Mouse (Mus musculus): ENCODE data around the gene Efnb3. TPM values are rescaled to one million over a fixed set of nuclear protein-coding genes. Genes with fewer than 3 reads are reported as not detected.
A peak's percentile ranks its signal among the peaks of the same experiment; 100 is the strongest.

Efnb3 gene
- polyA plus RNA-seq, 1 experiment, result 0.36 TPM

GRCm38 (mm10) chr11:69552622-69553340, 7.2 kb downstream of the Efnb3 start:
- Histone ChIP-seq H3K27me3 (ENCODE audit: control insufficient read depth, insufficient read depth, insufficient read length) (no peaks in the 10 kb centered on the region), H3K4me2 (ENCODE audit: low read depth) (no peak overlapping the region), H3ac (ENCODE audit: control insufficient read depth, insufficient read length) (no peak overlapping the region), H3K36me3 (ENCODE audit: control insufficient read depth, insufficient read depth) (no peaks in the 10 kb centered on the region), H3K4me3 (no peak overlapping the region), H3K79me2 (ENCODE audit: control insufficient read depth, insufficient read depth) (no peaks in the 10 kb centered on the region)
- TF ChIP-seq CEBPB (IDR thresholded peaks at IDR 0.05; ENCODE audit: insufficient read depth, poor library complexity, severe bottlenecking), result no peak
- TF ChIP-seq USF1 (IDR thresholded peaks at IDR 0.05; ENCODE audit: low read depth), result no peak
- no peak for TF ChIP-seq TCF3 (IDR thresholded peaks at IDR 0.05; ENCODE audit: insufficient read length, low read depth)
- no peak for TF ChIP-seq POLR2A (IDR thresholded peaks at IDR 0.05; ENCODE audit: insufficient read length, low read depth)
- no peak for TF ChIP-seq SRF (IDR thresholded peaks at IDR 0.05; ENCODE audit: control insufficient read depth, insufficient read length, low read depth)
- no peak for TF ChIP-seq MYOG (IDR thresholded peaks at IDR 0.05; ENCODE audit: control insufficient read depth in 1 of 3, insufficient read depth in 1 of 3, insufficient read length in 2 of 3, low read depth in 2 of 3)
- TF ChIP-seq E2F4 (IDR thresholded peaks at IDR 0.05; ENCODE audit: insufficient read depth), result no peak
- no peak for TF ChIP-seq MYOD1 (IDR thresholded peaks at IDR 0.05; ENCODE audit: control insufficient read depth in 1 of 3, insufficient read length in 2 of 3, low read depth in 2 of 3)

GRCm38 (mm10) chr11:69551310-69551709, 8.7 kb downstream of the Efnb3 start:
- Histone ChIP-seq H3K4me2 (ENCODE audit: low read depth) (no peak overlapping the region), H3K36me3 (ENCODE audit: control insufficient read depth, insufficient read depth) (no peaks in the 10 kb centered on the region), H3K79me2 (ENCODE audit: control insufficient read depth, insufficient read depth) (no peaks in the 10 kb centered on the region), H3ac (ENCODE audit: control insufficient read depth, insufficient read length) (no peak overlapping the region), H3K27me3 (ENCODE audit: control insufficient read depth, insufficient read depth, insufficient read length) (no peaks in the 10 kb centered on the region), H3K4me3 (no peak overlapping the region)
- TF ChIP-seq REST (IDR thresholded peaks at IDR 0.05; ENCODE audit: insufficient read depth, insufficient read length), result no peak
- no peak for TF ChIP-seq TCF3 (IDR thresholded peaks at IDR 0.05; ENCODE audit: insufficient read length, low read depth)

GRCm38 (mm10) chr11:69549060-69549656, 10.8 kb downstream of the Efnb3 start, which contains the start of gene Dnah2:
Dnah2 (minus strand) TSS chr11:69549110.
- no peaks in the 10 kb centered on the region for H3K36me3 ChIP-seq (ENCODE audit: control insufficient read depth, insufficient read depth)
- H3K27me3 ChIP-seq (ENCODE audit: control insufficient read depth, insufficient read depth, insufficient read length), result no peaks in the 10 kb centered on the region
- no peak for TF ChIP-seq REST (IDR thresholded peaks at IDR 0.05; ENCODE audit: insufficient read depth, insufficient read length)
- peak in 1 of 3 experiments; percentile 8 for TF ChIP-seq MYOG (IDR thresholded peaks at IDR 0.05; ENCODE audit: control insufficient read depth in 1 of 3, insufficient read depth in 1 of 3, insufficient read length in 2 of 3, low read depth in 2 of 3)
- H3K79me2 ChIP-seq (ENCODE audit: control insufficient read depth, insufficient read depth), result no peaks in the 10 kb centered on the region
- H3ac ChIP-seq (ENCODE audit: control insufficient read depth, insufficient read length), result no peak within 1 kb of the TSS
- no peak within 1 kb of the TSS for H3K4me3 ChIP-seq
- no peak within 1 kb of the TSS for H3K4me2 ChIP-seq (ENCODE audit: low read depth)

GRCm38 (mm10) chr11:69547071-69547470, 12.9 kb downstream of the Efnb3 start:
- Histone ChIP-seq H3K27me3 (ENCODE audit: control insufficient read depth, insufficient read depth, insufficient read length) (no peaks in the 10 kb centered on the region), H3K36me3 (ENCODE audit: control insufficient read depth, insufficient read depth) (no peaks in the 10 kb centered on the region), H3K79me2 (ENCODE audit: control insufficient read depth, insufficient read depth) (no peaks in the 10 kb centered on the region), H3K4me3 (peak overlapping the region; percentile 19), H3ac (ENCODE audit: control insufficient read depth, insufficient read length) (no peak overlapping the region), H3K4me2 (ENCODE audit: low read depth) (peak overlapping the region; percentile 74)
- TF ChIP-seq POLR2AphosphoS2 (IDR thresholded peaks at IDR 0.05; ENCODE audit: insufficient read length, low read depth) (no peak), POLR2A (IDR thresholded peaks at IDR 0.05; ENCODE audit: insufficient read length, low read depth) (no peak), MYOD1 (IDR thresholded peaks at IDR 0.05; ENCODE audit: control insufficient read depth in 1 of 3, insufficient read length in 2 of 3, low read depth in 2 of 3) (peak in 2 of 3 experiments; percentile 24 to 56), TCF12 (IDR thresholded peaks at IDR 0.05; ENCODE audit: insufficient read depth, poor library complexity, severe bottlenecking) (no peak), MYOG (IDR thresholded peaks at IDR 0.05; ENCODE audit: control insufficient read depth in 1 of 3, insufficient read depth in 1 of 3, insufficient read length in 2 of 3, low read depth in 2 of 3) (peak in 1 of 3 experiments; percentile 57)

- Histone ChIP-seq H3K4me2 (ENCODE audit: low read depth) (peak overlapping the region; percentile 74), H3K4me3 (peak overlapping the region; percentile 19), H3ac (ENCODE audit: control insufficient read depth, insufficient read length) (no peak overlapping the region), H3K79me2 (ENCODE audit: control insufficient read depth, insufficient read depth) (no peaks in the 10 kb centered on the region), H3K36me3 (ENCODE audit: control insufficient read depth, insufficient read depth) (no peaks in the 10 kb centered on the region), H3K27me3 (ENCODE audit: control insufficient read depth, insufficient read depth, insufficient read length) (no peaks in the 10 kb centered on the region)
- TF ChIP-seq POLR2AphosphoS2 (IDR thresholded peaks at IDR 0.05; ENCODE audit: insufficient read length, low read depth), result no peak
- no peak for TF ChIP-seq CEBPB (IDR thresholded peaks at IDR 0.05; ENCODE audit: insufficient read depth, poor library complexity, severe bottlenecking)
- TF ChIP-seq MYOG (IDR thresholded peaks at IDR 0.05; ENCODE audit: control insufficient read depth in 1 of 3, insufficient read depth in 1 of 3, insufficient read length in 2 of 3, low read depth in 2 of 3), result no peak
- TF ChIP-seq TCF12 (IDR thresholded peaks at IDR 0.05; ENCODE audit: insufficient read depth, poor library complexity, severe bottlenecking), result no peak
- no peak for TF ChIP-seq USF1 (IDR thresholded peaks at IDR 0.05; ENCODE audit: low read depth)
- no peak for TF ChIP-seq MYOD1 (IDR thresholded peaks at IDR 0.05; ENCODE audit: control insufficient read depth in 1 of 3, insufficient read length in 2 of 3, low read depth in 2 of 3)
Measured at GRCm38 (mm10) chr11:69546423-69547053, 13.5 kb downstream of the Efnb3 start.

All from myocyte (in vitro differentiated cells).